Mouse (Mus musculus) heart, postnatal 0 days (tissue): ENCODE results near the gene Dnaaf3. TPM values are rescaled to one million over a fixed set of nuclear protein-coding genes. Genes with fewer than 3 reads are reported as not detected.
"Not testable (repeated sequence)": the region's sequence is repeated elsewhere in the genome, so short reads cannot be mapped to it uniquely, and the experiment has no call there.

ENCODE experiments used
- ATAC-seq: fragments of 200-750 bp; cut with Nextera tagmentation; 2 replicates; pipeline ENCODE4 v1.8.0; 2017; ENCODE audit warnings: low read depth, moderate number of reproducible peaks, moderate library complexity; ENCODE audit not compliant: insufficient read depth
- DNase-seq: peaks from one replicate; pipeline ENCODE4 v3.0.0-alpha.2; 2016; ENCODE audit warnings: low spot score
- H3K27ac ChIP-seq: fragments of 300-500 bp; sonication (generic); 2 replicates; pipeline ENCODE4 v1.5.1; 2014; ENCODE audit warnings: low read depth, mild to moderate bottlenecking
- H3K27me3 ChIP-seq: fragments of 300-500 bp; sonication (generic); 2 replicates; pipeline ENCODE4 v1.6.1; 2014; ENCODE audit warnings: low read length, mixed read lengths; ENCODE audit not compliant: control insufficient read depth, insufficient read depth
- H3K36me3 ChIP-seq: fragments of 300-500 bp; sonication (generic); replicated peaks from 2 replicates; pipeline ENCODE4 v1.6.1; 2014; ENCODE audit warnings: low read length, mixed read lengths; ENCODE audit not compliant: control insufficient read depth, insufficient read depth
- H3K4me1 ChIP-seq: fragments of 300-500 bp; sonication (generic); 2 replicates; pipeline ENCODE4 v1.6.1; 2014; ENCODE audit warnings: antibody characterized with exemption; ENCODE audit not compliant: control insufficient read depth, insufficient read depth
- H3K4me2 ChIP-seq: fragments of 300-500 bp; sonication (generic); 2 replicates; pipeline ENCODE4 v1.6.1; 2014; ENCODE audit warnings: low read depth, mild to moderate bottlenecking, low read length, moderate library complexity
- H3K4me3 ChIP-seq: fragments of 300-500 bp; sonication (generic); 2 replicates; pipeline ENCODE4 v1.5.1; 2014; ENCODE audit warnings: low read depth, low read length
- H3K9ac ChIP-seq: fragments of 300-500 bp; sonication (generic); replicated peaks from 2 replicates; pipeline ENCODE4 v1.6.1; 2014; ENCODE audit warnings: low read depth, low read length, mixed read lengths
- H3K9me3 ChIP-seq: fragments of 300-500 bp; sonication (generic); replicated peaks from 2 replicates; pipeline ENCODE4 v1.6.1; 2016; ENCODE audit warnings: low read length; ENCODE audit not compliant: control insufficient read depth
- CTCF ChIP-seq: IDR thresholded peaks from 2 replicates; pipeline ENCODE4 v1.5.1; 2016; ENCODE audit warnings: antibody characterized with exemption, control low read depth, low read depth
- EP300 ChIP-seq: IDR thresholded peaks from 2 replicates; pipeline ENCODE4 v1.6.1; 2016; ENCODE audit warnings: antibody characterized with exemption, low read depth
- WGBS: fragments of 180-500 bp; shearing (Covaris S2); extraction: QIAGEN DNeasy Blood & Tissue Kit; methylation state at CpG from one replicate; pipeline ENCODE4 v1.1.7; 2014; 5-methylcytosine and 5-hydroxymethylcytosine counted together
- polyA plus RNA-seq: library from polyadenylated mRNA; unstranded; fragments of >200 nt; fragmentation: Nextera tagmentation; extraction: Ambion mirVana; gene quantifications from 2 replicates; pipeline ENCODE4 v1.2.1, GENCODE M21; 2015
- total RNA-seq: library from RNA; depleted of rRNA; stranded (reverse); fragments of >200 nt; gene quantifications from 2 replicates; pipeline ENCODE4 v1.2.3, GENCODE M21; 2014; ENCODE audit warnings: low replicate concordance

Gene Dnaaf3
- total and polyA plus RNA-seq, 2 experiments from 2014 or later = 0.11 to 0.60 TPM

GRCm38 (mm10) chr7:4526341-4527301, 5.6 kb downstream of the Dnaaf3 start:
- H3K4me1 ChIP-seq = peaks cover 8% of the 10 kb centered on the region
- no peaks in the 10 kb centered on the region for H3K9me3 ChIP-seq
- ATAC-seq (peak; percentile 53), DNase-seq (peak; percentile 94)
- no peaks in the 10 kb centered on the region for H3K36me3 ChIP-seq
- H3K4me3 ChIP-seq = peak overlapping the region; percentile 28
- peak overlapping the region; percentile 60 for H3K4me2 ChIP-seq
- TF ChIP-seq EP300 (no peak), CTCF (peak; percentile 85)
- peak overlapping the region; percentile 23 for H3K9ac ChIP-seq
- H3K27ac ChIP-seq = 0 out of 2 replicates have a peak overlapping the region, but pooled peaks have one; percentile 10
- 0 out of 2 replicates have a peak, but pooled peaks cover 4% of the 10 kb centered on the region for H3K27me3 ChIP-seq
- WGBS = 24% methylated on average over 40 of the region's 40 CpGs

- H3K4me3 ChIP-seq = peak within 1 kb of the TSS; percentile 20
Observed at GRCm38 (mm10) chr7:4524212-4524922, 7.9 kb downstream of the Dnaaf3 start, which contains the start of gene Tnni3. Gene Tnni3 (minus strand): TSS chr7:4524229.

GRCm38 (mm10) chr7:4523205-4524130, 8.8 kb downstream of the Dnaaf3 start:
- Histone ChIP-seq H3K27me3 (0 out of 2 replicates have a peak, but pooled peaks cover 4% of the 10 kb centered on the region), H3K4me3 (peak overlapping the region; percentile 20), H3K4me1 (peaks cover 16% of the 10 kb centered on the region), H3K36me3 (peaks cover 18% of the 10 kb centered on the region), H3K9me3 (no peaks in the 10 kb centered on the region), H3K9ac (peak overlapping the region; percentile 44; the same call in 1 of the 2 replicates), H3K4me2 (peak overlapping the region; percentile 52), H3K27ac (peak overlapping the region; percentile 98)
- WGBS = 70% methylated on average over 33 of the region's 33 CpGs
- DNase-seq (no peak), ATAC-seq (no peak)
- TF ChIP-seq EP300 (no peak), CTCF (no peak)

More at GRCm38 (mm10) chr7:4524212-4524922, 7.9 kb downstream of the Dnaaf3 start, which contains the start of gene Tnni3:
- Histone ChIP-seq H3K27ac (peak within 1 kb of the TSS; percentile 98), H3K4me2 (peak within 1 kb of the TSS; percentile 52), H3K36me3 (peaks cover 11% of the 10 kb centered on the region), H3K9ac (peak within 1 kb of the TSS; percentile 44; the same call in 1 of the 2 replicates)
- 0 out of 2 replicates have a peak, but pooled peaks have one; percentile 4 for ATAC-seq
- WGBS = 63% methylated on average over 15 of the region's 15 CpGs
- H3K27me3 ChIP-seq, H3K4me1 ChIP-seq, H3K9me3 ChIP-seq: not testable (repeated sequence)
- DNase-seq = peak; percentile 77
- TF ChIP-seq CTCF = peak; percentile 80

- Histone ChIP-seq H3K9ac (peak overlapping the region; percentile 92), H3K27me3 (0 out of 2 replicates have a peak, but pooled peaks cover 2% of the 10 kb centered on the region), H3K4me3 (peak overlapping the region; percentile 66), H3K4me2 (peak overlapping the region; percentile 82), H3K27ac (peak overlapping the region; percentile 98), H3K9me3 (no peaks in the 10 kb centered on the region), H3K36me3 (peaks cover 25% of the 10 kb centered on the region), H3K4me1 (peaks cover 18% of the 10 kb centered on the region)
- 29% methylated on average over 6 of the region's 6 CpGs for WGBS
- ATAC-seq (peak; percentile 86), DNase-seq (peak; percentile 97)
- peak; percentile 92 for TF ChIP-seq EP300
- no peak for TF ChIP-seq CTCF
Observed at GRCm38 (mm10) chr7:4522292-4522691, 10.0 kb downstream of the Dnaaf3 start.
